Mouse (Mus musculus) kidney, postnatal 10 days (tissue): ENCODE measurements around the gene Rhof.

Experiments used
- DNase-seq: peaks from one replicate; pipeline ENCODE4 v3.0.0; 2021; ENCODE audit warnings: mixed read lengths

Gene Rhof

DNA sequence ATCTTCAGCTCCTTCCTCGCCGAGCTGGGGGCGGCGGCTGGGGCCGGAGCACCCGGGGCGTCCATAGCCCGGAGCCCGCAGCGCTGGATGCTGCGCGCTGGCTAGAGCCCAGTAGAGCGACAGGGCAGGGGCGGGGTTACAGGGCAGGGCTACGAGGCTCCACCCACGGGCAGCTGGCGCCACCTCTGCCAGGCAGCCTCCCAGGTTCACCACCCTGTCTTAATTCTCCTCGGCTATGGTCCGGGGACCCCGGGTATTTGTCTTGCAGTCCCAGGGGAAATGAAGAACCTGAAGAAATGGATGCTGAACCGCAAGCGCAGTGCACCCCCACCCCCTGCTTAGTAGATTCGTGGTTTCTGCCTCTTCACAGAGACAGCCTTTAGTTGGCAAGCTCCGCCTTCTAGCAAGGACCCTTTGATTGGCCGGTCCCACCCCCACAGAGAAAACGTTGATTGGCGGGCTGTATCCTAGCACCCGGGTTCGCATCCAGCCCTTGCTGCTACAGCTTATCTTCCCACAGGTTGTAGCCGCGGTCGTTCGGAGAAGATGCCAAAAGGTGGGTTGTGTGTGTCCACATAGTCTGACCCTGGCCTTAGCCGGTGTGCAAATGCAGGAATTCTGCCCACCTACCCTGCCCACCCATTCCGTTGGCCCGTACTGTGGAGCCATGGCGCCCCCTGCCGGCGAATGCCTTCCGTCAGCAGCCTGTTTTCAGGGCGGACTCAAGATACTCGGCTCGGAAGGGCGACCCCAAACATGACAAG lies at the start of gene Rhof:
Gene Rhof (minus strand): TSS at position 385 of the 764 bp plus-strand sequence.
- DNase-seq: peak; percentile 91

DNA sequence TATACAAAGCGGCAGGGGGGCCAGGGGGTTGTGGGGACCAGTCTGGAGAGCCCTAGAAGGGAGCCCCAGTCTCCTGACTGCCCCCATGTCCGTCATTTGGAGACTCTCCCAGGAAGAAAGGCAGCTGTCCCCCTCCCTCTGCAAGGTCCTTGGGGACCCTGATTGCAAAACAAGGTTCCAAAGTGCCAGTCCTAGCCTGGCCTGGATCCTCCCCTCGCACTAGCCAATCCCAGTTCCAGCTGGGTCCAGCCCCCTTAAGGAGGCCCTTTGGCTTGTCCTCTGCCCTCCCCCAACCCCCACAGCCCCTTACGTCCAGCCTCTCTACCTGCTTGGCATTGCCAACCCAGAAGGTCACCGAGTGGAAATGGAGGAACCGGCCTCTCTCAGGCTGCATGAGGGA lies 49.0 kb upstream of the Rhof start:
- peak; percentile 66 for DNase-seq

DNA sequence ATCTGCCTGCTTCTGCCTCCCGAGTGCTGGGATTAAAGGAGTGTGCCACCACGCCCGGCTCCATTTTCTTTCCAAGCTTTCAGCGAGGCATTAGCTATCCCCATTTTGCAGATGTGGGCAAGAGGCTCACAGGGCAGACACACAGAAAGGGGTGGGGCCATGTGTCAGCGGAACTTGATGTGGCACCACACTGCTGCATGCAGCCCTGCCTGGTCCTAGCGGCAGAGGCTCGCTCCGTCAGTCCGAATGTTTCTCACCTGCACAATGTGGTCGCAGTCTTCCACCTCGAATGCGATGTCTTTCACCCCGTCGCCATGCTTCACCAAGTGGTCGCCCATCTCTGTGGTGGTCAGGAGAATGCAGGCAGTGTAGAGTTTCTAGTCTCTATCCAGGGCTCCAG lies 47.9 kb upstream of the Rhof start:
- no peak for DNase-seq

DNA sequence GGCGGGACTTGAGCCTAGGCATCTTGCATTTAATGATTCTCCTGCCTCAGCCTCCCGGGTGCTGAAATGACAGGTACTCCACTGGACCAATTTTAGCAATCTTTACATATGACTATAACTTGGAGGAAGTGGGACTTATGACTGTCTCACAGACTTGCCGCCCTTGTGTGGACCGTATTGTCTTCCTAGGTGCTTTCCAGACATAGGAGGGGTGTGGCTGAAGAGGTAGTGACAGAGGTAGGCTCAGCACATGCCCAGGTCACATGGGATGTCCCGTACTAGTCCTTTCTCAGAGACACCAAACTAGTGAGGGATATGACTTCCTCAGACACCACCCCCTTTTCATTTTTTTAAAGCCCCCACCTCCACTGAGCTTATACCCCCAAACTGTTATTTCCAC lies 46.3 kb upstream of the Rhof start:
- DNase-seq: no peak

DNA sequence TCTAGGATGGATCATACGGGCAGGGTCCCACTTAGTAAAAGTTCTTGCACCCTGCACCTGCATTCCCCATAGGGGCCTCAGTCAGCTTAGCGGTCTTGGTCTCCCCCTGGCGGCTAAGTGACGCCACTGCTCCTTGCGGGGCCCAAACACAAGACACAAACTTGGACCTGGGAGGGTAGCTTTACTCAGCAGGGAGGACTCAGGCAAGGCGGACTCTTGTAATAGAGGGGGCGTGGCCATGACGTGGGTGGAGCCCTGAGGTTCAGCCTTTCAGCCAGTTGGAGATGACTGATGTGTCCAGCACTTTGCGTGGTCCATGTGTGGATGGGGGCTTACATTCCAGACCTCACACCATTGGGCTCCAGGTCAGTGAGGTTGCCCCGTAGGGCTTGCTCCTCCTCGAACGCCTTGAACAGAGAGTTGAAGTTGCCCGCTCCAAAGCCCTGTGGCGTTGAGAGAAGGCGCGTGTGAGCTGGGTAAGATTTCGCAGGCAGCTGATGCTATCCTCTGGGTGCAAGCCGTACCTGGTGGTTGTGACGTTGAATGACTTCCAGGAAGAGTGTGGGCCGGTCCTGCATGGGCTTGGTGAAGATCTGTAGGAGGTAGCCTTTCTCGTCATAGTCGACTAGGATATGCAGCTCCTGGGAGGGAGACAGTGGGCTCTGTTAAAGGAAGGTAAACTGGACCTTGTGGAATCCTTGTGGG lies 39.3 kb upstream of the Rhof start:
- DNase-seq: peak; percentile 93

DNA sequence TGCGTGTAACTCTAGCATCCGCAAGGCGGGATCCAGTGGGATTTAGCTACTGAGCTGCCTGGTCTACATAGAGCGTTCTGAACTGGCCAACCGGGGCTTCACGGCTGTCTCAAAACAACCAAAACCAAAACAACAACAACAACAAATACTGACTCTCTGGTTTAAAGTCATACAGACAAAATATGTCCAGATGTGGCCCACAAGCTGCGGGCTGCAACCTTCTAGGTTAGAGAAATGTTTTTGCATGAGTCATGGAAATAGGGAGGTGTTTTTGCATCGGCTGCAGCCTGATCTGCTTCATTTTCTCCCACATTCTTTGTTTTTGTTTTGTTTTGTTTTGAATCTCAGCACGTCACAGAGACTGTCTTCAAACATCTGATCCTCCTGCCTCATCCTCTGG lies 37.9 kb upstream of the Rhof start:
- no peak for DNase-seq

DNA sequence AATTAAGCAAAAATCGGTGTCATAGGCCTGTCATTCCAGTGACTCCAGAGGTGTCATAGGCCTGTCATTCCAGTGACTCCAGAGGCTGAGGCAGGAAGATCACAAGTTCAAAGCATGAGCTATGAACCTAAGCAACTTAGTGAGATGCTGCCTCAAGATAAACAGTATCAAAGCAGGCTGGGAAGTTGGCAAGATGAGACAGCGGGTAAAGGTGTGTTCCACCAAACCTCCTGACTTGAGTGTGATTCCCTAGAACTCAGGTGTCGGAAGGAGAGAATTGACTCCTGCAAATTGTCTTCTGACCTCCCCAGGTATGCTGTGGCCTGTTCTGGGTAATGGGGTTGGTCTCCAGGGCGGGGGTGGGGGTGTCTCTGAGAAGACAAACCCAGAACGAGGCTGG lies 36.8 kb upstream of the Rhof start, which contains the start of gene Psmd9:
Gene Psmd9 (plus strand): TSS at position 130 of the 400 bp plus-strand sequence.
- DNase-seq: no peak

DNA sequence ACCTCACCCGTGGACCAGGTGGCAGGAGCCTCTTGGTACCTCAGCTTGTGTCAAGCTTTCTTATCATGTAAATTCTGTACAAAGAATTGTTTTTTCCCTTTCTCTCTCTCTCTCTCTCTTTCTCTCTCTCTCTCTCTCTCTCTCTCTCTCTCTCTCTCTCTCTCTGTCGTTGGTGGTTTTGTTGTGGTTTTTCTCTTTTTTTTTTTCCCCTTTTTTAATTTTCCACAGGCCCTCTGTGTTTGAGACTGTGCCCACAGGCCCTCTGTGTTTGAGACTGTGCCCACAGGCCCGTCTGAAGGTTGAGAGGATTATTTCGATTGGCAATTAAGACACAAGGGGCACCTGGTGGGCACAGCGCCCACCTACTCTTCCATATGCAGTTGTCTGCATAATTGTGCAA lies 35.1 kb upstream of the Rhof start:
- no peak for DNase-seq

DNA sequence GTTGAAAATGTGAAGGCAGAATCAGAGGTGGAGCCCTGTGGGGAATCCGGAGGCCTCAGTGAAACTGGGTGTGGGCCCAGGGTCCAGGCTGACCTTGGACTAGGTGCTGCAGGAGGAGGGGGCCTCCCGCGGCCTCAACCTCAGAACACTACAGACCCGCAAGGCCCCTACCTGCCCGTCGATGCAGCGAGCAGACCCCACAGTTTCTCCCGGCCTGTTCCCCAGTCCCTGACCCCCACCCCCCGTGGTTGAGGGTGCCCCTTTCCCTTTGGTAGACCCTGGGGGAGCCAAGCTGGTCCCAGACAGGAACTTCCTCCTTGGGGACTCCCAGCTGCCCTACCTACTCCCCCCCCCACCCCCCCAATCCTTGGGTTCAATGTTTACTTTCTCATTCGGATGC lies 33.9 kb upstream of the Rhof start:
- DNase-seq: no peak

DNA sequence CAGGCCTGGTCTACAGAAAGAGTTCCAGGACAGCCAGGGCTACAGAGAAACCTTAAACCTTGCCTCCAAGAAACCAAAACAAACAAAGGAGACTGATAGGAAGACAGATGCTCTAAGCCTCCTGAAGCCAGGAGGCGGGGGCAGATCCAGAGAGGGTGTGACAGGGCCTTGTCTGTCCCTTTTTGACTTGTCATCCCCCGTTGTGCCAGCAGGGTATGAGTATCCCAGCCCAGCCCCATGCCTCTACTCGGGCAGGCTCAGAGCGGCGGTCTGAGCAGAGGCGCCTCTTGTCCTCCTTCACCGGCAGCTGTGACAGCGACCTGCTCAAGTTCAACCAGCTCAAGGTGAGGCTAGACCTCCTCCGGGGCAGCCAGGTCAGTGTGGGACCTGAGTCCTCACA lies 30.4 kb upstream of the Rhof start:
- no peak for DNase-seq

DNA sequence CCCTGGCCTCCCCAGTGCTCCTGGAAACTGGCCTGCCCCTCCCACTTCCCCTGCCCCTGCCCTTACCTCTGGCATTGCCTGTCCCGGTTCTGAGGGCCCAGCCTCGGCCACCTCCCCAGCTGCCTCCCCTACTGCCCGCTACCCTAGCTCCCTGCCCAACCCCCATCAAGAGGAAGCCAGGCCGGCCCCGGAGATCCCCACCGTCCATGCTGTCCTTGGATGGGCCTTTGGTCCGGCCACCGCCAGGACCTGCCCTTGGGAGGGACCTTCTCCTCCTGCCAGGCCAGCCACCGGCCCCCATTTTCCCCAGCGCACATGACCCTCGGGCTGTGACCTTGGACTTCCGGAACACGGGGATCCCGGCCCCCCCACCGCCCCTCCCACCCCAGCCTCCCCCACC lies 27.8 kb upstream of the Rhof start:
- DNase-seq: peak; percentile 15

DNA sequence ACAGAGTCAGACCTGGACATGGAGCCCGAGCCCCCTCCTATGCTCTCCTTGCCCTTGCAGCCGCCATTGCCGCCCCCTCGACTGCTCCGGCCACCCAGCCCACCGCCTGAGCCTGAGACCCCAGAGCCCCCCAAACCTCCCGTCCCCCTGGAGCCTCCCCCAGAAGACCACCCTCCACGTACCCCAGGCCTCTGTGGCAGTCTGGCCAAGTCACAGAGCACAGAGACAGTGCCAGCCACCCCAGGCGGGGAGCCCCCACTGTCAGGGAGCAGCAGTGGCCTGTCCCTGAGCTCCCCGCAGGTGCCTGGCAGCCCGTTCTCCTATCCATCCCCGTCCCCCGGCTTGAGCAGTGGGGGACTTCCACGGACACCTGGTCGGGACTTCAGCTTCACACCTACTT lies 27.4 kb upstream of the Rhof start:
- DNase-seq: no peak

DNA sequence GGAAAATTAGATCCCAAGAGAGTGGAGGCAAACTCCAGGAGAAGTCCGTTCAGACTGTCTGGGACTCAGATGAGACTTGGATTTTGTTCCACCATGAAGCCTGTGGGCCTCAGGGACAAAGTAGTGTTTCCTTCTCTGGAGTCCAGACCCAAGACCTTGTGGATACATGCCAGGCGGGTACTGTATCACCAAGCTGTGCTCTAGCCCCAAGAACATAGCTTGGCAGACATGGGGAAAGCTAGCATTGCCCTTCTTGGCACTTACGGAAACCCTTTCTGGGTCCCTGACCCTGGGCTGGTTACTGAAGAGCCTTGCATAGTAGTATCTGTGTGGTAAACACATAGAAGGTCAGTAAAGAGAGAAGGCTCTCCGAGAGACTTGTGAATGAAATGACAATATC lies 27.0 kb upstream of the Rhof start:
- DNase-seq: no peak

DNA sequence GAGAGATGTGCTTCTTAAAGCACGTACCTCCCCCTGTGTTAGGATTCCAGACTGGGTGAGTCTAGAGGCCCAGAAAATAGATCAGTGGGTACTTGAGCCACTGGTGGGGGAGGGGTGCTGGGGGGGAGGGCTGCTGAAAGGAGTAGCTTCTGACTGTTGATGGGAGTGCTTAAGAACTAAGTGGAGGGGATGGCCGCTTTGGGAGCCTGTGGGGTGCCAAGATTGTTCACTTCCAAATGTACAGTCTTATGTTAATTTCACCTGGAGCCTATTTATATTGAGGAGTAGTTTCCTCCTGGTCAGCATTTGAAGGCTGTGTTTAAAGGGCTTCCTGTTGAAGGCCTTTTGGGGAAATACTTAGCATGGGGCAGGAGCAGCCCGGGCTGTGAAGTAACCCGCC lies 25.5 kb upstream of the Rhof start:
- no peak for DNase-seq

DNA sequence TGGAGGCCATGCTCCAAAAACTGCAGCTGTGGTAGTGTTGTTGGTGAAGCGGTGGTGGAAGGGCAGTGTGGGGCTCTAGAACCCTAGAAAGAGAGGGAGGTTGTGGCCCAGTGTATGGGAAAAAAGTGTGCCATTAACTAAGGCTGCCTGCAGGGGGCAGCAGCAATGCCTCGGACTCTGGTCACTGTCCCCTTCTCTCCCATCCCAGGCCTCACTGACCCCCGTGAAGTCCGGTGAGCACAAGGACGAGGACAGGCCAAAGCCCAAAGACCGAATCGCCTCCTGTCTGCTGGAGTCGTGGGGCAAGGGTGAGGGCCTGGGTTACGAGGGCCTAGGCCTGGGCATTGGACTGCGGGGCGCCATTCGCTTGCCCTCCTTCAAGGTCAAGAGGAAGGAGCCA lies 24.3 kb upstream of the Rhof start:
- DNase-seq: peak; percentile 30

DNA sequence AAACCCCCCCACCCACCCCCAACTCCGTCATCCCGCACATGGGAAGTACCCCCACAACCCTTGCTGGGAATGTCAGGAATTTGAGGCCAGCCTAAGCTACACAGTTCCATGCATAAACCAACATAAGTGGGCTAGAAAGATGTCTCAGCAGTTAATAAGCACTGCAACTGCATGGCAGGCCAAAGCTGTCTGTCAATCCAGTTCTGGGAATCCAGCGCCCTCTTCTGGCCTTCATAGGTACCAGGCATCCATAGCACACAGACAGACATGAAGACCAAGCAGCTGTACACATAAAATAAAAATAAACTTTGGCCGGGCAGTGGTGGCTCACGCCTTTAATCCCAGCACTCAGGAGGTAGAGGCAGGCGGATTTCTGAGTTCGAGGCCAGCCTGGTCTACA lies 22.9 kb upstream of the Rhof start:
- DNase-seq: peak; percentile 82

DNA sequence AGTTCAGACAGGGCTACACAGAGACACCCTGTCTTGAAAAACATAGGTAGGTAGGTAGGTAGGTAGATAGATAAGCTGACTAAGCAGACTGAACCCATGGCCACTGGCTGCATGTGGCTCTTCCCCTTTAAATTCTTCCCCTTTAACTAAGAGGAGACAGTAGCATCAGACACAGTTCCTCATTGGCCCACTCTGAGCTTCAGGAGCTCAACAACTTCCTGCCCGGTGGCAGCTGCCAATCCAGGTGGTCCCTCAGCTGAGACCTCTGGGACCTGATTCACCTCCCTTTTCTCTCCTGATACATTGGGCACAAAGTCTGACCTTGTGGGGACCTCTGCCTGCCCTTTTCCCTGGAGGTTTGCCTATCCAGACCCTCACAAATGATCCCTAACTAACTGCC lies 20.4 kb upstream of the Rhof start:
- no peak for DNase-seq

DNA sequence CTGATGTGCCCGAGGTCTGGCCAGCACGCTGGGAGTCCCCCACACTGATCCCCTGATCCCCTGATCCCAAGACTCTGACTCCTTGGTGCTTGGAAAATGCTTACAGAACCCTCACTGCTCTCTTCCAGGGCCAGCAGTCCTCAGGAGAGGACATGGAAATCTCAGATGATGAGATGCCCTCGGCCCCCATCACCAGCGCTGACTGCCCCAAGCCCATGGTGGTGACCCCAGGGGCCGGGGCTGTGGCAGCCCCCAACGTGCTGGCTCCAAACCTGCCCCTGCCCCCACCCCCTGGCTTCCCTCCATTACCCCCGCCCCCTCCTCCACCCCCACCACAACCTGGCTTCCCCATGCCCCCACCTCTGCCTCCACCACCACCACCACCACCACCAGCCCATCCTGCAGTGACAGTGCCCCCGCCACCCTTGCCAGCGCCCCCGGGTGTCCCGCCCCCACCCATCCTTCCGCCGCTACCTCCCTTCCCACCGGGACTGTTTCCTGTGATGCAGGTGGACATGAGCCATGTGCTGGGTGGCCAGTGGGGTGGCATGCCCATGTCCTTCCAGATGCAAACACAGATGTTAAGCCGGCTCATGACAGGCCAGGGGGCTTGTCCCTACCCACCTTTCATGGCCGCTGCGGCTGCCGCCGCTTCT lies 19.3 kb upstream of the Rhof start:
- DNase-seq: no peak

DNA sequence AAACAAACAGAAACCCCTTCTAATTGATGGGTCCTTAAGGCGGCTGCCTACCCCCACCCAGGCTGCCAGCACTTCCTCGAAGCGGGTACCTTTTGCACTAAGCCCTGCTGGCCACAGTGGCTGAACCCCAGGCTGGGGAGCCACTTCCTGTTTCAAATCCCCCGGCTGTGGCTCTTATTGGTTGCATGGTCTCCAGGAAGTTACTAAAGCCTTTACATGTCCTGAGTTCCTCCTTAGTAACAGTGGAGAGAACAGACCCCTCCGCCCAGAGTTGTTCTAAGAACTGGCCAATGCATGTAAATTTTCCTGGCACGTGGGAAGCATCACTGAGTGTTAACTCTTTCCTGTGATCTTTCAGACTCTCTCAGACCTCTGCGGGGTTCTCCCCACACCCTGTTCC lies 18.6 kb upstream of the Rhof start:
- peak; percentile 60 for DNase-seq

DNA sequence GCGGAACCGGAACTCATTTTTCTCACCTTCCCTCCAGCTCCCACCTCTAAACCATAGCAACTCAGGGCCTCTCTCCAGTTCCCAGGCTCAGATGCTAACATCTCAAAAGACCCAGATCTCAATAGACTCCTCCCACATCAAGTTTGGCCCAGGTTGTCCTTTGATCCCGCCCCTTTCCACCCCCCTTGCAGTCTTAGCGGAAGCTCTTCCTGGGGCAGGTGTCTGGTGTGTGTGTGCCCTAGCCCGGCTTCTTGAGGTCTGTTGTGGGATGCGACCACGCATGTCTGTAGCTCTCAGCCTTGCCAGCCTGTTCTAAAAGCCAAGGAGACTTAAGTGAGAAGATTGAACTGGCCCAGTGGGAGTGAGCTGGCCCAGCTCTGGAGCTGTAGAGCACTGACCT lies 18.1 kb upstream of the Rhof start:
- DNase-seq: no peak

DNA sequence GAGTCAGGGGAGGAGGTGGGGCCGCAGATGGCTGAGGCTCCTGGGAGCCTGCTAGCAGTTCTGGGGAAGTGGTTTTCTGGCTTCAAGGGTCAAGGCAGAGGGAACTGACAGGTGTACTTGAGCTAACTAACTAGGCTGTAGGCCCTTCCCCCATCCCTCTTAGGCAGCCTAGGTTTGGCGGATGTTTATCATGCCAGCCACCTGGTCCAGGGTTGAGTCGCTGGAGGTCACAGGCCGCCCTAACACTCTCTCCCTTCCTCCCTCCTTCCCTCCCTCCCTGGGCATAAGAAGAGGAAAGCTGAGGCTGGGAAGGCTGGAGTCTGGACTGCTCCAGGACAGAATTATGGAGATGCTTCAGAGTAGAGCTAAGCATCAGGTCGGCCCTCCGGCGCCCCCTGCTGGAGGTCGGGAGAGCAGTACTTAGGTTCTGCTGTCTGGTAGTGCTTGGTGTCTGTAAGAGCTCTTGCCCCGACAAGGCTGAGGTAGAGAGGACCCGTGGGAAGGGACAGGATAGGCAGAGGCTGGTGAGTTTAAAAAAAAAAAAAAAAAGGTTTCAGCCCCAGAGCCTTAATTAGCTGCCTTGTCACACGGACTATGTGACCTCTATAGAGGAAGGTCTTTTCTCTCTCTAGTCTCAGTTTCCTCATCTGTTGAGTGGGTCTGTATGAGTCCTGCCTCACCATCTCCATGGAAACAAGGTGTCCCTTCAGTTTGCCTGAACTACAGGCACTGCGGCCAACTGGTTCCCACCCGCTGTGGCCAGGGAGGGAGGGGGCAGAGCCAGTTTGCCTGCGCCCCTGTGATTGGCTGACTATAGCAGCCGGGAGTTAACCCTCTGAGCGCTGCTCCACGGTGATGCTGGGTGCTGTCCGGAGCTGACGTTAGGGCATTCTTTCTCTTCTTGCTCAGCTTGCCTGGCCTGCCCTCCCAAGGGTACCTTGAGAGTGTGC lies 17.2 kb upstream of the Rhof start:
- peak; percentile 95 for DNase-seq

DNA sequence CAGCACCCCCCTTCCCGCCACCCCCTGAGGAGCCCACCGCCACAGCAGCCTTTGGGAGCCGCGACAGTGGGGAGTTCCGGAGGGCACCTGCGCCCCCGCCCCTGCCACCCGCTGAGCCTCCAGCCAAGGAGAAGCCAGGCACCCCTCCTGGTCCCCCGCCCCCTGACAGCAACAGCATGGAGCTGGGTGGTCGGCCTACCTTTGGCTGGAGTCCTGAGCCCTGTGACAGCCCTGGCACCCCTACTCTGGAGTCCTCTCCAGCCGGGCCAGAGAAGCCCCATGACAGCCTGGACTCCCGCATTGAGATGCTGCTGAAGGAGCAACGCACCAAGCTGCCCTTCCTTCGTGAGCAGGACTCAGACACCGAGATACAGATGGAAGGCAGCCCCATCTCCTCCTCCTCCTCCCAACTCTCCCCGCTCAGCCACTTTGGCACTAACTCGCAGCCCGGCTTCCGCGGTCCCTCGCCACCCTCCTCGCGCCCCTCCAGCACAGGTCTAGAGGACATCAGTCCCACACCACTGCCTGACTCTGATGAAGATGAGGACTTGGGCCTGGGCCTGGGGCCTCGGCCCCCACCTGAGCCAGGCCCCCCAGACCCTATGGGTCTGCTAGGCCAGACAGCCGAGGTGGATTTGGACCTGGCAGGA lies 15.7 kb upstream of the Rhof start:
- no peak for DNase-seq
